Mouse (Mus musculus): ENCODE results near the gene Phldb2. TPM values are rescaled to one million over a fixed set of nuclear protein-coding genes. Genes with fewer than 3 reads are reported as not detected.

Gene Phldb2
- polyA plus RNA-seq, 1 experiment from 2014 or later = 7.5 TPM

- no peak for ATAC-seq (ENCODE audit: low FRiP score)
- H3K9ac ChIP-seq = no peak overlapping the region
- 62% methylated on average over 1 of the region's 1 CpGs for WGBS
These were observed 22.9 kb upstream of the Phldb2 start for GRCm38 (mm10) chr16:45976251-45976650.

GRCm38 (mm10) chr16:45973959-45974686, 20.7 kb upstream of the Phldb2 start:
- H3K27me3 ChIP-seq (ENCODE audit: control insufficient read depth, insufficient read depth, low read length) = no peaks in the 10 kb centered on the region
- no peaks in the 10 kb centered on the region for H3K4me1 ChIP-seq (replicated peaks; ENCODE audit: control insufficient read depth, insufficient read depth, low read length)
- no peaks in the 10 kb centered on the region for H3K36me3 ChIP-seq (replicated peaks; ENCODE audit: control insufficient read depth, insufficient read depth)
- H3K9ac ChIP-seq = no peak overlapping the region
- no peaks in the 10 kb centered on the region for H3K9me3 ChIP-seq (ENCODE audit: control insufficient read depth, low read length)
- H3K4me3 ChIP-seq (replicated peaks; ENCODE audit: low read length) = no peak overlapping the region
- no peak overlapping the region for H3K27ac ChIP-seq
- DNase-seq (ENCODE audit: low spot score) (no peak), ATAC-seq (ENCODE audit: low FRiP score) (no peak; the same call in 1 of the 2 replicates)
- WGBS = 68% methylated on average over 9 of the region's 9 CpGs
- no peak overlapping the region for H3K4me2 ChIP-seq (replicated peaks)

More at GRCm38 (mm10) chr16:45976251-45976650, 22.9 kb upstream of the Phldb2 start:
- Histone ChIP-seq H3K9me3 (ENCODE audit: control insufficient read depth, low read length) (no peaks in the 10 kb centered on the region), H3K27ac (no peak overlapping the region), H3K4me2 (replicated peaks) (no peak overlapping the region), H3K27me3 (ENCODE audit: control insufficient read depth, insufficient read depth, low read length) (no peaks in the 10 kb centered on the region), H3K4me3 (replicated peaks; ENCODE audit: low read length) (no peak overlapping the region), H3K36me3 (replicated peaks; ENCODE audit: control insufficient read depth, insufficient read depth) (no peaks in the 10 kb centered on the region), H3K4me1 (replicated peaks; ENCODE audit: control insufficient read depth, insufficient read depth, low read length) (no peaks in the 10 kb centered on the region)
- DNase-seq (ENCODE audit: low spot score) = no peak

GRCm38 (mm10) chr16:45970187-45970586, 16.8 kb upstream of the Phldb2 start:
- Histone ChIP-seq H3K36me3 (replicated peaks; ENCODE audit: control insufficient read depth, insufficient read depth) (no peaks in the 10 kb centered on the region), H3K4me3 (replicated peaks; ENCODE audit: low read length) (no peak overlapping the region), H3K9ac (no peak overlapping the region), H3K27me3 (ENCODE audit: control insufficient read depth, insufficient read depth, low read length) (no peaks in the 10 kb centered on the region), H3K9me3 (ENCODE audit: control insufficient read depth, low read length) (no peaks in the 10 kb centered on the region), H3K27ac (no peak overlapping the region), H3K4me2 (replicated peaks) (no peak overlapping the region), H3K4me1 (replicated peaks; ENCODE audit: control insufficient read depth, insufficient read depth, low read length) (no peaks in the 10 kb centered on the region)
- DNase-seq (ENCODE audit: low spot score) = no peak
- WGBS = 89% methylated on average over 2 of the region's 2 CpGs
- ATAC-seq (ENCODE audit: low FRiP score) = no peak

- H3K4me2 ChIP-seq (replicated peaks) = no peak overlapping the region
- DNase-seq (ENCODE audit: low spot score) (no peak), ATAC-seq (ENCODE audit: low FRiP score) (no peak)
- 72% methylated on average over 5 of the region's 5 CpGs for WGBS
- H3K9me3 ChIP-seq (ENCODE audit: control insufficient read depth, low read length) = no peaks in the 10 kb centered on the region
- H3K4me1 ChIP-seq (replicated peaks; ENCODE audit: control insufficient read depth, insufficient read depth, low read length) = no peaks in the 10 kb centered on the region
- no peak overlapping the region for H3K27ac ChIP-seq
- H3K4me3 ChIP-seq (replicated peaks; ENCODE audit: low read length) = no peak overlapping the region
- no peaks in the 10 kb centered on the region for H3K27me3 ChIP-seq (ENCODE audit: control insufficient read depth, insufficient read depth, low read length)
- no peaks in the 10 kb centered on the region for H3K36me3 ChIP-seq (replicated peaks; ENCODE audit: control insufficient read depth, insufficient read depth)
- no peak overlapping the region for H3K9ac ChIP-seq
These were observed 15.3 kb upstream of the Phldb2 start for GRCm38 (mm10) chr16:45968716-45969115.

- H3K4me2 ChIP-seq (replicated peaks) = no peak overlapping the region
- WGBS = 9% methylated on average over 7 of the region's 7 CpGs
- no peak overlapping the region for H3K27ac ChIP-seq
- no peaks in the 10 kb centered on the region for H3K36me3 ChIP-seq (replicated peaks; ENCODE audit: control insufficient read depth, insufficient read depth)
- no peak overlapping the region for H3K4me3 ChIP-seq (replicated peaks; ENCODE audit: low read length)
- ATAC-seq (ENCODE audit: low FRiP score) (peak; percentile 82), DNase-seq (ENCODE audit: low spot score) (peak; percentile 88)
- no peaks in the 10 kb centered on the region for H3K4me1 ChIP-seq (replicated peaks; ENCODE audit: control insufficient read depth, insufficient read depth, low read length)
- no peak overlapping the region for H3K9ac ChIP-seq
- H3K9me3 ChIP-seq (ENCODE audit: control insufficient read depth, low read length) = no peaks in the 10 kb centered on the region
- H3K27me3 ChIP-seq (ENCODE audit: control insufficient read depth, insufficient read depth, low read length) = no peaks in the 10 kb centered on the region
These were observed 14.1 kb upstream of the Phldb2 start for GRCm38 (mm10) chr16:45967471-45967870.

GRCm38 (mm10) chr16:45966604-45967003, 13.2 kb upstream of the Phldb2 start:
- ATAC-seq (ENCODE audit: low FRiP score) = no peak
- H3K4me1 ChIP-seq (replicated peaks; ENCODE audit: control insufficient read depth, insufficient read depth, low read length) = no peaks in the 10 kb centered on the region
- H3K9ac ChIP-seq = no peak overlapping the region
- H3K36me3 ChIP-seq (replicated peaks; ENCODE audit: control insufficient read depth, insufficient read depth) = no peaks in the 10 kb centered on the region
- no peaks in the 10 kb centered on the region for H3K9me3 ChIP-seq (ENCODE audit: control insufficient read depth, low read length)
- H3K27ac ChIP-seq = no peak overlapping the region
- no peaks in the 10 kb centered on the region for H3K27me3 ChIP-seq (ENCODE audit: control insufficient read depth, insufficient read depth, low read length)
- 76% methylated on average over 5 of the region's 5 CpGs for WGBS
- H3K4me3 ChIP-seq (replicated peaks; ENCODE audit: low read length) = no peak overlapping the region
- no peak overlapping the region for H3K4me2 ChIP-seq (replicated peaks)
- no peak for DNase-seq (ENCODE audit: low spot score)

GRCm38 (mm10) chr16:45964777-45965176, 11.4 kb upstream of the Phldb2 start:
- Histone ChIP-seq H3K4me1 (replicated peaks; ENCODE audit: control insufficient read depth, insufficient read depth, low read length) (no peaks in the 10 kb centered on the region), H3K9ac (no peak overlapping the region), H3K36me3 (replicated peaks; ENCODE audit: control insufficient read depth, insufficient read depth) (no peaks in the 10 kb centered on the region), H3K27me3 (ENCODE audit: control insufficient read depth, insufficient read depth, low read length) (no peaks in the 10 kb centered on the region), H3K4me2 (replicated peaks) (no peak overlapping the region), H3K27ac (no peak overlapping the region), H3K9me3 (ENCODE audit: control insufficient read depth, low read length) (no peaks in the 10 kb centered on the region), H3K4me3 (replicated peaks; ENCODE audit: low read length) (no peak overlapping the region)
- whole genome bisulfite sequencing = 92% methylated on average over 6 of the region's 6 CpGs
- ATAC-seq (ENCODE audit: low FRiP score) (no peak), DNase-seq (ENCODE audit: low spot score) (no peak)

- Histone ChIP-seq H3K36me3 (replicated peaks; ENCODE audit: control insufficient read depth, insufficient read depth) (no peaks in the 10 kb centered on the region), H3K4me2 (replicated peaks) (no peak overlapping the region), H3K9ac (no peak overlapping the region), H3K27ac (no peak overlapping the region), H3K4me3 (replicated peaks; ENCODE audit: low read length) (no peak overlapping the region), H3K4me1 (replicated peaks; ENCODE audit: control insufficient read depth, insufficient read depth, low read length) (no peaks in the 10 kb centered on the region), H3K27me3 (ENCODE audit: control insufficient read depth, insufficient read depth, low read length) (no peaks in the 10 kb centered on the region), H3K9me3 (ENCODE audit: control insufficient read depth, low read length) (no peaks in the 10 kb centered on the region)
- DNase-seq (ENCODE audit: low spot score) (no peak), ATAC-seq (ENCODE audit: low FRiP score) (no peak)
- 90% methylated on average over 8 of the region's 8 CpGs for WGBS
These were observed 10.4 kb upstream of the Phldb2 start for GRCm38 (mm10) chr16:45963837-45964236.

- H3K36me3 ChIP-seq (replicated peaks; ENCODE audit: control insufficient read depth, insufficient read depth) = no peaks in the 10 kb centered on the region
- ATAC-seq (ENCODE audit: low FRiP score) (no peak), DNase-seq (ENCODE audit: low spot score) (no peak)
- H3K9me3 ChIP-seq (ENCODE audit: control insufficient read depth, low read length) = no peaks in the 10 kb centered on the region
- no peak overlapping the region for H3K27ac ChIP-seq
- H3K4me3 ChIP-seq (replicated peaks; ENCODE audit: low read length) = no peak overlapping the region
- 77% methylated on average over 5 of the region's 5 CpGs for WGBS
- no peaks in the 10 kb centered on the region for H3K27me3 ChIP-seq (ENCODE audit: control insufficient read depth, insufficient read depth, low read length)
- no peaks in the 10 kb centered on the region for H3K4me1 ChIP-seq (replicated peaks; ENCODE audit: control insufficient read depth, insufficient read depth, low read length)
- no peak overlapping the region for H3K9ac ChIP-seq
- H3K4me2 ChIP-seq (replicated peaks) = no peak overlapping the region
These were observed 9.7 kb upstream of the Phldb2 start for GRCm38 (mm10) chr16:45963088-45963487.

- Histone ChIP-seq H3K4me1 (replicated peaks; ENCODE audit: control insufficient read depth, insufficient read depth, low read length) (no peaks in the 10 kb centered on the region), H3K4me3 (replicated peaks; ENCODE audit: low read length) (no peak overlapping the region), H3K4me2 (replicated peaks) (no peak overlapping the region), H3K27ac (no peak overlapping the region), H3K27me3 (ENCODE audit: control insufficient read depth, insufficient read depth, low read length) (no peaks in the 10 kb centered on the region), H3K9ac (no peak overlapping the region), H3K9me3 (ENCODE audit: control insufficient read depth, low read length) (no peaks in the 10 kb centered on the region), H3K36me3 (replicated peaks; ENCODE audit: control insufficient read depth, insufficient read depth) (no peaks in the 10 kb centered on the region)
- no peak for ATAC-seq (ENCODE audit: low FRiP score)
- 74% methylated on average over 3 of the region's 3 CpGs for WGBS
- no peak for DNase-seq (ENCODE audit: low spot score)
These were observed 7.6 kb upstream of the Phldb2 start for GRCm38 (mm10) chr16:45960978-45961377.
